Mouse (Mus musculus) cortical plate, adult 2 months (tissue): ENCODE results near the gene Ccdc124. TPM values are rescaled to one million over a fixed set of nuclear protein-coding genes. Genes with fewer than 3 reads are reported as not detected.
A peak's percentile ranks its signal among the peaks of the same experiment; 100 is the strongest.
"Not testable (repeated sequence)": the region's sequence is repeated elsewhere in the genome, so short reads cannot be mapped to it uniquely, and the experiment has no call there.

ENCODE experiments used
- H3K27ac ChIP-seq: fragments of 200-500 bp; 2 replicates; pipeline ENCODE4 v1.5.1; 2012; ENCODE audit warnings: low read length, control low read depth, inconsistent platforms; ENCODE audit not compliant: insufficient read depth
- H3K4me1 ChIP-seq: fragments of 200-500 bp; 2 replicates; pipeline ENCODE4 v1.6.1; 2011; ENCODE audit warnings: low read length; ENCODE audit not compliant: control insufficient read depth, insufficient read depth
- H3K4me3 ChIP-seq: fragments of 200-500 bp; 2 replicates; pipeline ENCODE4 v1.5.1; 2011; ENCODE audit warnings: mild to moderate bottlenecking, low read length, control low read depth; ENCODE audit not compliant: insufficient read depth
- CTCF ChIP-seq: fragments of 200-500 bp; IDR thresholded peaks from 2 replicates; pipeline ENCODE4 v1.5.1; 2011; ENCODE audit warnings: mild to moderate bottlenecking, control low read depth, low read length; ENCODE audit not compliant: insufficient read depth; ENCODE audit errors: extremely low read depth
- POLR2A ChIP-seq: fragments of 200-500 bp; IDR thresholded peaks from 2 replicates; pipeline ENCODE4 v1.6.1; 2011; ENCODE audit warnings: mild to moderate bottlenecking, low read length, control low read depth; ENCODE audit not compliant: insufficient read depth; ENCODE audit errors: extremely low read depth
- polyA plus RNA-seq: library from polyadenylated mRNA; depleted of rRNA; stranded (reverse); fragments of >200 nt; gene quantifications from 2 replicates; pipeline ENCODE4 v1.2.3, GENCODE M21; 2012

Ccdc124 gene
- polyA plus RNA-seq, 1 experiment = 176 TPM

DNA sequence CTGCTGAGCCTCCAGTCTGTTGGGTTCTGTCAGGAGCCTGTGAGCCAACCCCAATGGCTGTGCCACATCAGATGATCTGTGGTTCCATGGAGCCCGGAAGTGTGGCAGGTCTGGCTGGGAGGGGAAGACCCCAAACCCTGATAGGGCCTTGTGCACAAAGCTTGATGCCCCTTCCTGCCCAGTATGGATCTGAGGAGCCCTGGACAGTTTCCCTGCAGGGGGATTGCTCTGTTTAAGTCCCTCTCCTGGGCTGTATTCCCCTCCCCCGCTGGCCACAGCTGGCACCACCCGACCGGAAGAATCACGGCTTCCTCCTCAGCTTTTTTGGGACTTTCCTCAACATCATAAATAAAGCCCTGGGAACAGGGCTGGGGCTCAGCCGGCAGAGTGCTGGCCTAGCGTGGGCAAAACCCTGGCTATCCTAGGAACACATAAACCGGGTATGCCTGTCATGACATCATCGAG, 40.7 kb downstream of the Ccdc124 start:
- no peak overlapping the region for H3K4me3 ChIP-seq
- TF ChIP-seq POLR2A = no peak
- no peak for TF ChIP-seq CTCF
- H3K27ac ChIP-seq = peak overlapping the region; percentile 74
- no peaks in the 10 kb centered on the region for H3K4me1 ChIP-seq

GRCm38 (mm10) chr8:70832371-70832770, 41.4 kb downstream of the Ccdc124 start:
- Histone ChIP-seq H3K27ac (no peak overlapping the region), H3K4me1 (no peaks in the 10 kb centered on the region), H3K4me3 (no peak overlapping the region)
- TF ChIP-seq POLR2A = no peak
- no peak for TF ChIP-seq CTCF

GRCm38 (mm10) chr8:70831517-70831916, 42.2 kb downstream of the Ccdc124 start:
- Histone ChIP-seq H3K4me1 (no peaks in the 10 kb centered on the region), H3K4me3 (no peak overlapping the region), H3K27ac (no peak overlapping the region)
- TF ChIP-seq POLR2A = no peak

DNA sequence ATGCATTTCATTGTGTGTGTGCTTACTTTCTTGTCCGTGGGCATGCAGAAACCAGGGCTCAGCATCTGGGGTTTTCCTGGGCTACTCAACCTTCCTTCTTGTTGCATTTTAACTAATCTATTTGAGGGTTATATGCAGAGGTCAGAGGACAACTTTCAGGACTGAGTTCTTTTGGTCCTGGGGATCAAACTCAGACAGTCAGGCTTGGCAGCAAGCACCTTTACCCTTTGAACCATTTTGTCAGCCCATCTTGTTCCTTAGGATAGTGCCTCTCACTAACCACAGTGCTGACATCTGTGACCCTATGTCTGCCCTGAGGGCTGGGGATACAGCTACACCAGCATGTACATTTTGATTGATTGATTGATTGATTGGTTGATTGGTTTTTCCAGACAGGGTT, 45.9 kb downstream of the Ccdc124 start:
- no peaks in the 10 kb centered on the region for H3K4me1 ChIP-seq
- H3K4me3 ChIP-seq = no peak overlapping the region
- H3K27ac ChIP-seq = no peak overlapping the region
- TF ChIP-seq POLR2A = no peak
- no peak for TF ChIP-seq CTCF

GRCm38 (mm10) chr8:70827010-70827409, 46.7 kb downstream of the Ccdc124 start:
- H3K27ac ChIP-seq = no peak overlapping the region
- no peak overlapping the region for H3K4me3 ChIP-seq
- H3K4me1 ChIP-seq = no peaks in the 10 kb centered on the region
- TF ChIP-seq POLR2A = no peak
- TF ChIP-seq CTCF = no peak

DNA sequence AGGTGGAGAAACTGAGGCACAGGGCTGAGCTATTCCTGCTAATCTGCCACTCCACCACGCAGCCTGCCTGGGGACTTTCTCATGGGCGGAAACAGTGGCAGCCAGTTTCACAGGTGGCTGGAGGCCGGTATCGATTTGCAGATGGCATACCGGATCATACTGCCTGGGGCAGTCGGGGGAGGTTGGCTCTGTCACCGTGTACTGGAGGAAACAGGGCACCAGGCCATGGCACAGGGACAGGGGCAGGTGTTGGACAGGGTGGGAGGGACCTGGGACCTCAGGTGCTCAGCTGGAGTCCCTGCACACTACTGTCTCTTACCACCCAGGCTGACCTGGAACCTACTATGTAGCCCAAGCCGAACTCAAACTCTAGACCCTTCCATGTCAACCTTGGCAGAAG, 47.9 kb downstream of the Ccdc124 start:
- Histone ChIP-seq H3K4me1 (no peaks in the 10 kb centered on the region), H3K27ac (no peak overlapping the region), H3K4me3 (no peak overlapping the region)
- TF ChIP-seq CTCF = no peak
- no peak for TF ChIP-seq POLR2A

GRCm38 (mm10) chr8:70823802-70824201, 49.9 kb downstream of the Ccdc124 start:
- Histone ChIP-seq H3K27ac (no peak overlapping the region), H3K4me1 (no peaks in the 10 kb centered on the region), H3K4me3 (no peak overlapping the region)
- TF ChIP-seq POLR2A (no peak), CTCF (no peak)

DNA sequence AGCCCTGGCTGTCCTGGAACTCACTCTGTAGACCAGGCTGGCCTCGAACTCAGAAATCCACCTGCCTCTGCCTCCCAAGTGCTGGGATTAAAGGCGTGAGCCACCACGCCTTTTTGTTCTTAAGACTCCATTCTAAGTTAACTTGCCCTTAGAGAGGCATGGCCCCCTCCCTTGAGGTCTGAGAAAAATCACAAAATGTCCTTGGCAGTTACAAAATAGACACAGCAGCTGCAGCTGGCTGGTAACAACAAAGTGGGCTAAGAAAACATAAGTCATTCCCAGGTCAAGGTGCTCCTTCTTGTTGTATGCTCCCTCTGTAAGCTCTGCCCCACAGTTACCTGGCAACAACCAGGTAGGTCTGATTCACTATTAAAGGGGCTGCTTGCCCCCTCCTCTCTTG, 51.1 kb downstream of the Ccdc124 start:
- not testable (repeated sequence) for H3K27ac ChIP-seq, H3K4me1 ChIP-seq

GRCm38 (mm10) chr8:70821992-70822391, 51.7 kb downstream of the Ccdc124 start:
- Histone ChIP-seq H3K27ac (no peak overlapping the region), H3K4me3 (no peak overlapping the region), H3K4me1 (no peaks in the 10 kb centered on the region)
- no peak for TF ChIP-seq POLR2A
- TF ChIP-seq CTCF = no peak

More for the DNA sequence above, 51.1 kb downstream of the Ccdc124 start:
- H3K4me3 ChIP-seq = not testable (repeated sequence)

- Histone ChIP-seq H3K4me3 (no peak overlapping the region), H3K27ac (no peak overlapping the region), H3K4me1 (no peaks in the 10 kb centered on the region)
- TF ChIP-seq POLR2A (no peak), CTCF (peak; percentile 93)
Observed at GRCm38 (mm10) chr8:70821399-70821962, 52.3 kb downstream of the Ccdc124 start.
